Mouse (Mus musculus) intestine, embryonic 14.5 days (tissue): ENCODE data around the gene Slc16a4. TPM values are rescaled to one million over a fixed set of nuclear protein-coding genes. Genes with fewer than 3 reads are reported as not detected.

Experiments used
- ATAC-seq: fragments of 200-750 bp; cut with Nextera tagmentation; replicated peaks from 2 replicates; pipeline ENCODE4 v1.8.0; 2017; ENCODE audit warnings: low read depth, moderate number of reproducible peaks, moderate TSS enrichment, moderate library complexity; ENCODE audit not compliant: low FRiP score, low TSS enrichment
- DNase-seq: peaks from one replicate; pipeline ENCODE4 v3.0.0-alpha.2; 2018; ENCODE audit warnings: low spot score
- H3K27ac ChIP-seq: fragments of 300-500 bp; sonication (generic); 2 replicates; pipeline ENCODE4 v1.5.1; 2014; ENCODE audit warnings: low read depth, mild to moderate bottlenecking, control low read depth
- H3K27me3 ChIP-seq: fragments of 300-500 bp; sonication (generic); replicated peaks from 2 replicates; pipeline ENCODE4 v1.6.1; 2014; ENCODE audit warnings: low read length, control low read depth; ENCODE audit not compliant: control insufficient read depth, insufficient read depth
- H3K36me3 ChIP-seq: fragments of 300-500 bp; sonication (generic); 2 replicates; pipeline ENCODE4 v1.6.1; 2014; ENCODE audit warnings: low read length, control low read depth; ENCODE audit not compliant: control insufficient read depth, insufficient read depth
- H3K4me1 ChIP-seq: fragments of 300-500 bp; sonication (generic); replicated peaks from 2 replicates; pipeline ENCODE4 v1.6.1; 2014; ENCODE audit warnings: low read length, control low read depth, mixed read lengths; ENCODE audit not compliant: control insufficient read depth, insufficient read depth
- H3K4me2 ChIP-seq: fragments of 300-500 bp; sonication (generic); 2 replicates; pipeline ENCODE4 v1.6.1; 2014; ENCODE audit warnings: low read length
- H3K4me3 ChIP-seq: fragments of 300-500 bp; sonication (generic); 2 replicates; pipeline ENCODE4 v1.5.1; 2014; ENCODE audit warnings: low read depth, low read length, control low read depth, mixed read lengths
- H3K9ac ChIP-seq: fragments of 300-500 bp; sonication (generic); 2 replicates; pipeline ENCODE4 v1.6.1; 2014; ENCODE audit warnings: mild to moderate bottlenecking, low read length
- H3K9me3 ChIP-seq: fragments of 300-500 bp; sonication (generic); 2 replicates; pipeline ENCODE4 v1.6.1; 2016; ENCODE audit warnings: low read length, control low read depth; ENCODE audit not compliant: control insufficient read depth
- WGBS: fragments of 180-500 bp; shearing (Covaris S2); extraction: QIAGEN DNeasy Blood & Tissue Kit; methylation state at CpG from one replicate; pipeline ENCODE4 v1.1.7; 2014; 5-methylcytosine and 5-hydroxymethylcytosine counted together
- polyA plus RNA-seq: library from polyadenylated mRNA; unstranded; fragments of >200 nt; fragmentation: Nextera tagmentation; extraction: Ambion mirVana; gene quantifications from 2 replicates; pipeline ENCODE4 v1.2.1, GENCODE M21; 2014

Gene Slc16a4
- polyA plus RNA-seq, 1 experiment from 2014 or later = 3.7 TPM

GRCm38 (mm10) chr3:107256724-107257123 lies 34.3 kb upstream of the Slc16a4 start:
- Histone ChIP-seq H3K9ac (no peak overlapping the region), H3K9me3 (no peaks in the 10 kb centered on the region), H3K27me3 (no peaks in the 10 kb centered on the region), H3K4me2 (no peak overlapping the region), H3K4me1 (peaks cover 6% of the 10 kb centered on the region; the same call in 1 of the 2 replicates), H3K36me3 (no peaks in the 10 kb centered on the region), H3K4me3 (no peak overlapping the region), H3K27ac (no peak overlapping the region)
- WGBS = 35% methylated on average over 7 of the region's 7 CpGs
- DNase-seq (no peak), ATAC-seq (no peak)

GRCm38 (mm10) chr3:107257924-107258323 lies 33.1 kb upstream of the Slc16a4 start:
- no peaks in the 10 kb centered on the region for H3K9me3 ChIP-seq
- WGBS = 68% methylated on average over 5 of the region's 5 CpGs
- H3K4me3 ChIP-seq = no peak overlapping the region
- H3K27me3 ChIP-seq = no peaks in the 10 kb centered on the region
- no peaks in the 10 kb centered on the region for H3K36me3 ChIP-seq
- H3K9ac ChIP-seq = no peak overlapping the region
- H3K4me2 ChIP-seq = no peak overlapping the region
- ATAC-seq (no peak), DNase-seq (no peak)
- peaks cover 8% of the 10 kb centered on the region; the same call in 1 of the 2 replicates for H3K4me1 ChIP-seq
- H3K27ac ChIP-seq = no peak overlapping the region

GRCm38 (mm10) chr3:107260956-107261850 lies 29.8 kb upstream of the Slc16a4 start:
- H3K4me3 ChIP-seq = no peak overlapping the region
- H3K9ac ChIP-seq = no peak overlapping the region
- WGBS = 34% methylated on average over 8 of the region's 8 CpGs
- H3K27ac ChIP-seq = peak overlapping the region; percentile 60; the same call in 1 of the 2 replicates
- no peak for ATAC-seq
- no peak overlapping the region for H3K4me2 ChIP-seq
- no peak for DNase-seq
- H3K9me3 ChIP-seq = no peaks in the 10 kb centered on the region
- no peaks in the 10 kb centered on the region for H3K36me3 ChIP-seq
- H3K4me1 ChIP-seq = peaks cover 8% of the 10 kb centered on the region; the same call in 1 of the 2 replicates
- no peaks in the 10 kb centered on the region for H3K27me3 ChIP-seq

- no peaks in the 10 kb centered on the region for H3K36me3 ChIP-seq
- no peak overlapping the region for H3K4me3 ChIP-seq
- H3K9me3 ChIP-seq = no peaks in the 10 kb centered on the region
- WGBS = 42% methylated on average over 7 of the region's 7 CpGs
- ATAC-seq = no peak
- H3K4me1 ChIP-seq = peaks cover 8% of the 10 kb centered on the region; the same call in 1 of the 2 replicates
- no peaks in the 10 kb centered on the region for H3K27me3 ChIP-seq
- 0 out of 2 replicates have a peak overlapping the region, but pooled peaks have one; percentile 60 for H3K27ac ChIP-seq
- H3K4me2 ChIP-seq = no peak overlapping the region
- H3K9ac ChIP-seq = no peak overlapping the region
- DNase-seq = no peak
Measured at GRCm38 (mm10) chr3:107261851-107262165, 29.2 kb upstream of the Slc16a4 start.

- no peak for ATAC-seq
- DNase-seq = no peak
Measured at GRCm38 (mm10) chr3:107266814-107267345, 24.1 kb upstream of the Slc16a4 start.

GRCm38 (mm10) chr3:107272433-107272832 lies 18.6 kb upstream of the Slc16a4 start:
- Histone ChIP-seq H3K27me3 (no peaks in the 10 kb centered on the region), H3K9me3 (no peaks in the 10 kb centered on the region), H3K4me2 (no peak overlapping the region), H3K36me3 (no peaks in the 10 kb centered on the region), H3K4me1 (no peaks in the 10 kb centered on the region), H3K9ac (no peak overlapping the region), H3K27ac (no peak overlapping the region), H3K4me3 (no peak overlapping the region)
- no peak for DNase-seq
- no peak for ATAC-seq
- 84% methylated on average over 3 of the region's 3 CpGs for WGBS

More at GRCm38 (mm10) chr3:107266814-107267345, 24.1 kb upstream of the Slc16a4 start:
- Histone ChIP-seq H3K27me3 (no peaks in the 10 kb centered on the region), H3K4me2 (no peak overlapping the region), H3K9ac (no peak overlapping the region), H3K9me3 (no peaks in the 10 kb centered on the region), H3K4me1 (peaks cover under 1% of the 10 kb centered on the region; the same call in 1 of the 2 replicates), H3K36me3 (no peaks in the 10 kb centered on the region), H3K27ac (no peak overlapping the region), H3K4me3 (no peak overlapping the region)
- 52% methylated on average over 2 of the region's 2 CpGs for WGBS

- Histone ChIP-seq H3K4me1 (no peaks in the 10 kb centered on the region), H3K4me2 (no peak overlapping the region), H3K27ac (no peak overlapping the region), H3K9me3 (no peaks in the 10 kb centered on the region), H3K27me3 (no peaks in the 10 kb centered on the region), H3K36me3 (no peaks in the 10 kb centered on the region), H3K9ac (no peak overlapping the region), H3K4me3 (no peak overlapping the region)
- DNase-seq = no peak
- ATAC-seq = peak; percentile 22; the same call in 1 of the 2 replicates
- WGBS = 9% methylated on average over 3 of the region's 3 CpGs
Measured at GRCm38 (mm10) chr3:107273820-107274219, 17.2 kb upstream of the Slc16a4 start.

- Histone ChIP-seq H3K9ac (no peak overlapping the region), H3K27me3 (no peaks in the 10 kb centered on the region), H3K36me3 (no peaks in the 10 kb centered on the region), H3K4me1 (peaks cover 9% of the 10 kb centered on the region), H3K9me3 (no peaks in the 10 kb centered on the region), H3K4me2 (no peak overlapping the region), H3K27ac (no peak overlapping the region), H3K4me3 (no peak overlapping the region)
- ATAC-seq = no peak
- WGBS = 65% methylated on average over 5 of the region's 5 CpGs
- DNase-seq = no peak
Measured at GRCm38 (mm10) chr3:107275351-107275750, 15.7 kb upstream of the Slc16a4 start.
